Mouse (Mus musculus): ENCODE measurements around the gene Fstl4.

DNA sequence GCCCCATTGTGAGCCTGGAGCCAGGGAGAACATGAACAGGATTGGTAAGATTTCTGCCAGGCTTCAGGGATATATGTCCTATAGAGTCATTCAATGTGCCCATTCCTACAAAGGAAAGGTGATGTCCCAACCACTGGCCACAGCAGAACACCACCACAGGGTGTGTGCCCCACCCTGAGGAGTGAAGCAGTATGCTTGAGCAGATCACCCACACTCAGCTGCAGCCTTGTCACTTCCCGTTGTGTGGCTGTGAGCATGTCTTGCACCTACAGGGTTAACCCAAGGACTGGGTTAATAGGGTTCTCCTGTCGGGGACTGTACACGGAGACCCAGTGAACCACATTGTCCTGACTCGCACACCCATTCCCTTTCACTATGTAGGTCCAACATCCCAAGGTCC is 351.3 kb downstream of the Fstl4 start:
- TF ChIP-seq POLR2A (IDR thresholded peaks at IDR 0.05; ENCODE audit: low read depth, low read length) (no peak), CTCF (IDR thresholded peaks at IDR 0.05; ENCODE audit: extremely low read depth, insufficient read length, insufficient replicate concordance, low read depth, low read length) (no peak)
